Mouse (Mus musculus): ENCODE measurements around the gene Tmem242.

DNA sequence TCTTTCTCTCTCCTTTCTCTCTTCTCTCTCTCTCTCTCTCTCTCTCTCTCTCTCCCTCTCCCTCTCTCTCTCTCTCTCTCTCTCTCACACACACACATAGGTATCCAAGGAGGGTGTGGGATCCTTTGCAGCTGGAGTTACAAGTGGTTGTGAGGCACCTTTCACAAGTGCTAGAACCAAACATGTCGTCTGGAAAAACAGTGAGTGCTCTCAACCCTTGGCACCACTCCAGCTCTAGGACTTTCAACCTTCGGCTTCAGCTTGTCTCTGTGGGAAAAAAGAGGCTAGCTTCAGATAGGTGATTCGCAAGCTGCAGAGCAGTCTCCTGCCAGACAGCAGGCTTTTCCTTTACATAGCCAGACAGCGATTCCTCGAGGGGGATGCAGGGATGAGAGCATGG lies 3.7 kb upstream of the Tmem242 start:
- TF ChIP-seq POLR2A (IDR thresholded peaks at IDR 0.05; ENCODE audit: borderline replicate concordance, low read depth, low read length) (no peak), CTCF (IDR thresholded peaks at IDR 0.05; ENCODE audit: low read depth, low read length) (no peak)

Measured in bone marrow macrophage, adult 2 months (primary cell).